13 mouse cellular contexts compared by ENCODE assay signal in genomic region chr3:9513703-9514110, GRCm38 (mm10).
DNase-seq lines count a peak whose midpoint lies in the region; ATAC-seq and TF ChIP-seq lines count a peak whose summit lies in the region.
"Had no signal": no experiment of that assay in that cellular context is flagged by ENCODE, and none has a peak within 500 bp of the region (broad histone marks: within the 10 kb centered on the region; RNA-seq: fewer than 3 reads in every experiment).

No protein-coding gene starts in this region.

- no peak for TF ChIP-seq EP300 in heart, postnatal 0 days (IDR thresholded peaks at IDR 0.05; ENCODE audit: low read depth)

- H3K27ac ChIP-seq in heart, postnatal 0 days (ENCODE audit: low read depth) = 0 out of 2 replicates have a peak overlapping the region, but pooled peaks have one; percentile 30
- no peak overlapping the region for H3K27ac ChIP-seq in forebrain, embryonic 13.5 days
- peak overlapping the region; percentile 32; the same call in 1 of the 2 replicates for H3K27ac ChIP-seq in midbrain, embryonic 14.5 days (replicated peaks; ENCODE audit: low read depth, low read length)
- H3K27ac ChIP-seq: liver, embryonic 14.5 days; neural tube, embryonic 12.5 days; stomach, postnatal 0 days had no signal

- no peak overlapping the region for H3K4me2 ChIP-seq in heart, postnatal 0 days (ENCODE audit: low read depth, low read length)
- H3K4me2 ChIP-seq in forebrain, embryonic 13.5 days = no peak overlapping the region
- H3K4me2 ChIP-seq in midbrain, embryonic 14.5 days (ENCODE audit: low read length) = no peak overlapping the region
- H3K4me2 ChIP-seq: neural tube, embryonic 12.5 days had no signal

- POLR2A ChIA-PET in Patski (lab: Charles Lee) = interaction anchor here (0.9 to 3.2 kb wide), 3 partner anchors 10 to 41 kb away, joined by 3 to 12 read pairs (median 3); no protein-coding TSS in a partner anchor

- peaks cover 33% of the 10 kb centered on the region for H3K4me1 ChIP-seq in heart, postnatal 0 days (ENCODE audit: control insufficient read depth, insufficient read depth)
- peaks cover 10% of the 10 kb centered on the region for H3K4me1 ChIP-seq in forebrain, embryonic 13.5 days
- peaks cover 10% of the 10 kb centered on the region for H3K4me1 ChIP-seq in midbrain, embryonic 14.5 days (ENCODE audit: control insufficient read depth, insufficient read depth, low read length)
- H3K4me1 ChIP-seq: neural tube, embryonic 12.5 days had no signal

- H3K27me3 ChIP-seq in heart, postnatal 0 days (ENCODE audit: control insufficient read depth, insufficient read depth, low read length) = no peaks in the 10 kb centered on the region
- H3K27me3 ChIP-seq in Patski = no peaks in the 10 kb centered on the region
- peaks cover 73% of the 10 kb centered on the region for H3K27me3 ChIP-seq in forebrain, embryonic 13.5 days
- no peaks in the 10 kb centered on the region for H3K27me3 ChIP-seq in midbrain, embryonic 14.5 days (ENCODE audit: control insufficient read depth, insufficient read depth, low read length)
- H3K27me3 ChIP-seq: neural tube, embryonic 12.5 days had no signal

- CTCF ChIA-PET in Patski (lab: Charles Lee) = interaction anchor here (2.9 kb wide), 1 partner anchor 10 kb away, joined by 11 read pairs; no protein-coding TSS in a partner anchor

- no peaks in the 10 kb centered on the region for H3K9me3 ChIP-seq in heart, postnatal 0 days (replicated peaks; ENCODE audit: control insufficient read depth, low read length)
- H3K9me3 ChIP-seq in forebrain, embryonic 13.5 days (replicated peaks) = no peaks in the 10 kb centered on the region
- no peaks in the 10 kb centered on the region for H3K9me3 ChIP-seq in midbrain, embryonic 14.5 days (ENCODE audit: control insufficient read depth, low read length)
- H3K9me3 ChIP-seq: neural tube, embryonic 12.5 days had no signal

- H3K36me3 ChIP-seq in heart, postnatal 0 days (replicated peaks; ENCODE audit: control insufficient read depth, insufficient read depth, low read length) = no peaks in the 10 kb centered on the region
- no peaks in the 10 kb centered on the region for H3K36me3 ChIP-seq in forebrain, embryonic 13.5 days (ENCODE audit: poor library complexity, severe bottlenecking)
- H3K36me3 ChIP-seq in midbrain, embryonic 14.5 days (ENCODE audit: control insufficient read depth, insufficient read depth, low read length) = no peaks in the 10 kb centered on the region
- H3K36me3 ChIP-seq: neural tube, embryonic 12.5 days had no signal

- no peak overlapping the region for H3K4me3 ChIP-seq in heart, postnatal 0 days (ENCODE audit: low read depth, low read length)
- no peak overlapping the region for H3K4me3 ChIP-seq in forebrain, embryonic 13.5 days
- no peak overlapping the region for H3K4me3 ChIP-seq in midbrain, embryonic 14.5 days (replicated peaks; ENCODE audit: low read depth, low read length)
- H3K4me3 ChIP-seq: neural tube, embryonic 12.5 days had no signal

- DNase-seq in heart, postnatal 0 days (ENCODE audit: low spot score) = no peak
- DNase-seq in heart, adult 9 months (ENCODE audit: low spot score in 2 of 2) = no peak
- peak; percentile 98 for DNase-seq in Patski (ENCODE audit: low read depth, low spot score)
- peak; percentile 65 for DNase-seq in midbrain, embryonic 14.5 days
- no peak for DNase-seq in cerebellum, postnatal 4 days (ENCODE audit: low spot score in 2 of 2)
- no peak for DNase-seq in c-Kit-positive CD71-positive TER-119-positive erythroid progenitor cells, embryonic 14.5 days (ENCODE audit: low spot score)
- DNase-seq in spleen, postnatal 14 days (ENCODE audit: low spot score in 2 of 2) = no peak
- DNase-seq: adrenal gland, adult 8-10 months had no signal

- no peak for ATAC-seq in heart, postnatal 0 days (ENCODE audit: insufficient read depth, low read depth)
- ATAC-seq in Patski = peak; percentile 97
- ATAC-seq in forebrain, embryonic 13.5 days = peak; percentile 85
- no peak for ATAC-seq in midbrain, embryonic 14.5 days (ENCODE audit: low FRiP score, low TSS enrichment)
- ATAC-seq: intestine, embryonic 16.5 days had no signal

- TF ChIP-seq CTCF in heart, postnatal 0 days (IDR thresholded peaks at IDR 0.05; ENCODE audit: low read depth) = no peak
- no peak for TF ChIP-seq CTCF in Patski (IDR thresholded peaks at IDR 0.05)

- no peak overlapping the region for H3K9ac ChIP-seq in heart, postnatal 0 days (replicated peaks; ENCODE audit: low read depth, low read length)
- no peak overlapping the region for H3K9ac ChIP-seq in forebrain, embryonic 13.5 days
- no peak overlapping the region; the same call in 1 of the 2 replicates for H3K9ac ChIP-seq in midbrain, embryonic 14.5 days (replicated peaks; ENCODE audit: low read length)
- H3K9ac ChIP-seq: liver, embryonic 14.5 days; neural tube, embryonic 12.5 days had no signal

- 64% methylated on average over 7 of the region's 7 CpGs for WGBS in heart, postnatal 0 days
- WGBS in forebrain, embryonic 13.5 days = 5% methylated on average over 7 of the region's 7 CpGs
- 6% methylated on average over 7 of the region's 7 CpGs for WGBS in midbrain, embryonic 14.5 days

- in situ Hi-C loops in Patski (cut with MboI; ENCODE audit: low pct_unique_long_range_greater_than_20kb) = no loop called here

Comparison
In these comparisons a context has a peak if more than half of its experiments do, and no peak if none do; other contexts are left out.
1. ATAC-seq: peak in Patski (single experiment) and forebrain, embryonic 13.5 days (single experiment); none in heart, postnatal 0 days (single experiment) and midbrain, embryonic 14.5 days (single experiment).
2. DNase-seq: peak in Patski (single experiment) and midbrain, embryonic 14.5 days (single experiment); none in heart, postnatal 0 days (single experiment), heart, adult 9 months (0 of 2), cerebellum, postnatal 4 days (0 of 2), c-Kit-positive CD71-positive TER-119-positive erythroid progenitor cells, embryonic 14.5 days (single experiment) and spleen, postnatal 14 days (0 of 2).